32 mouse cellular contexts compared by ENCODE assay signal in genomic region chr10:71464417-71464816, GRCm38 (mm10).
"Had no signal": no experiment of that assay in that cellular context is flagged by ENCODE, and none has a peak within 500 bp of the region (broad histone marks: within the 10 kb centered on the region; RNA-seq: fewer than 3 reads in every experiment).

No protein-coding gene starts in this region.

- H3K4me2 ChIP-seq: heart, embryonic 11.5 days; heart, embryonic 12.5 days; heart, embryonic 13.5 days; heart, embryonic 15.5 days; hindbrain, embryonic 12.5 days; hindbrain, embryonic 13.5 days; hindbrain, embryonic 14.5 days; hindbrain, embryonic 15.5 days; intestine, embryonic 15.5 days had no signal

- H3K36me3 ChIP-seq: heart, embryonic 10.5 days; heart, embryonic 12.5 days; heart, embryonic 13.5 days; heart, embryonic 15.5 days; hindbrain, embryonic 10.5 days; hindbrain, embryonic 12.5 days; hindbrain, embryonic 13.5 days; hindbrain, embryonic 15.5 days; intestine, embryonic 15.5 days had no signal

- H3K27ac ChIP-seq: heart, adult 2 months; heart, embryonic 10.5 days; heart, embryonic 13.5 days; heart, embryonic 15.5 days; hindbrain, embryonic 10.5 days; hindbrain, embryonic 12.5 days; hindbrain, embryonic 13.5 days; hindbrain, embryonic 14.5 days; hindbrain, embryonic 15.5 days; hindbrain, postnatal 0 days; intestine, embryonic 15.5 days; layer of hippocampus, adult 2 months; left cerebral cortex, adult 2 months had no signal

- ATAC-seq: hindbrain, embryonic 16.5 days; hindbrain, postnatal 0 days; inflammation-experienced regulatory T-cells, adult 6 months; intestine, embryonic 15.5 days; intestine, embryonic 16.5 days; intestine, postnatal 0 days had no signal

- H3K4me3 ChIP-seq: heart, adult 2 months; heart, embryonic 10.5 days; heart, embryonic 12.5 days; heart, embryonic 13.5 days; heart, embryonic 15.5 days; hindbrain, embryonic 10.5 days; hindbrain, embryonic 12.5 days; hindbrain, embryonic 13.5 days; hindbrain, embryonic 15.5 days; intestine, embryonic 15.5 days; layer of hippocampus, adult 2 months; left cerebral cortex, adult 2 months had no signal

- DNase-seq: heart, adult 18-20 months; heart, adult 2 months; heart, postnatal 10 days; heart, postnatal 14 days; heart, postnatal 36 days; heart, postnatal 4 days; kidney, adult 8-10 months; kidney, adult 9 months; kidney, postnatal 10 days; kidney, postnatal 14 days; kidney, postnatal 25 days; kidney, postnatal 4 days; layer of hippocampus, adult 9-11 months; layer of hippocampus, postnatal 36 days had no signal

- H3K27me3 ChIP-seq: heart, embryonic 12.5 days; heart, embryonic 13.5 days; heart, embryonic 15.5 days; hindbrain, embryonic 12.5 days; hindbrain, embryonic 13.5 days; hindbrain, embryonic 15.5 days; intestine, embryonic 15.5 days had no signal

- H3K9ac ChIP-seq: heart, embryonic 12.5 days; heart, embryonic 13.5 days; heart, embryonic 15.5 days; hindbrain, embryonic 12.5 days; hindbrain, embryonic 13.5 days; hindbrain, embryonic 14.5 days; hindbrain, embryonic 15.5 days; intestine, embryonic 15.5 days had no signal

- H3K4me1 ChIP-seq: heart, embryonic 10.5 days; heart, embryonic 12.5 days; heart, embryonic 13.5 days; heart, embryonic 15.5 days; hindbrain, embryonic 10.5 days; hindbrain, embryonic 12.5 days; hindbrain, embryonic 13.5 days; hindbrain, embryonic 15.5 days; intestine, embryonic 15.5 days had no signal

- H3K9me3 ChIP-seq: heart, embryonic 10.5 days; heart, embryonic 12.5 days; heart, embryonic 13.5 days; heart, embryonic 15.5 days; hindbrain, embryonic 10.5 days; hindbrain, embryonic 12.5 days; hindbrain, embryonic 13.5 days; hindbrain, embryonic 15.5 days; intestine, embryonic 15.5 days had no signal
